Mouse (Mus musculus) ES-Bruce4 (cell line): ENCODE results near the gene Tvp23a.

Experiments
- CTCF ChIP-seq: IDR thresholded peaks from one replicate; pipeline ENCODE4 v1.8.1; 2011; ENCODE audit warnings: low read depth, low read length
- POLR2A ChIP-seq: IDR thresholded peaks from one replicate; pipeline ENCODE4 v1.8.1; 2011; ENCODE audit warnings: low read length; ENCODE audit not compliant: insufficient read depth

- TF ChIP-seq CTCF = no peak
- TF ChIP-seq POLR2A = no peak
Observed at GRCm38 (mm10) chr16:10431911-10432310, 15.3 kb downstream of the Tvp23a start.
